Mouse (Mus musculus): ENCODE measurements around the gene Adora1.

DNA sequence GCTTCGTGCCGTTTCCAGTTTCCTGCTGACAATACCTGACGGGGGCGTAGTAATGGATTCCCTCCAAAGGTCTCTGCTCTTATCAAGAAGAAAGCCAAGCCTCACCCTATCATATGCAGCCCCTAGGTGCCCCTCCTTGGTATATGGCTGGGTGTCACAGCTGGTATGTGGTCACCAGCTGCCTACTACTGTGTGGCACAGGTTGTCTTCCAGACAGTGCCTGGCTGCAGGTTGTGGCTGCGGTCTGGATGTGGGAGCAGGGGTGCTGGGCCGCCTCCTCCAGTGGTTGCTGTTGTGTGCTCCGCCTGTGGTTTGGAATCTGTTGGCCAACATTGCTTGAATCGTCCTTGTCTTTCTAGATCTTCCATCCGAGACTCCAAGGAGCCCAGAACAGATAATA lies 84.5 kb downstream of the Adora1 start:
- TF ChIP-seq ZC3H11A (IDR thresholded peaks at IDR 0.05; ENCODE audit: low read depth, low read length) (no peak), EP300 (IDR thresholded peaks at IDR 0.05; ENCODE audit: low read depth in 1 of 2, low read length in 2 of 2) (no peak), NRF1 (IDR thresholded peaks at IDR 0.05; ENCODE audit: insufficient read depth, low read depth, low read length, poor library complexity, severe bottlenecking) (no peak), CTCF (IDR thresholded peaks at IDR 0.05 in 2 of 3, conservative IDR thresholded peaks at IDR 0.05 in 1 of 3; ENCODE audit: control insufficient read depth in 1 of 3, insufficient read depth in 1 of 3, low read depth in 2 of 3, low read length in 3 of 3, poor library complexity in 1 of 3, severe bottlenecking in 1 of 3) (no peak), POLR2A (IDR thresholded peaks at IDR 0.05; ENCODE audit: control insufficient read depth in 1 of 2, insufficient read depth in 1 of 2, low read depth in 1 of 2, low read length in 2 of 2, poor library complexity in 1 of 2) (no peak), E2F4 (IDR thresholded peaks at IDR 0.05; ENCODE audit: borderline replicate concordance, low read depth, low read length) (no peak), MXI1 (IDR thresholded peaks at IDR 0.05; ENCODE audit: low read depth, low read length) (no peak), GATA1 (IDR thresholded peaks at IDR 0.05; ENCODE audit: low read depth, low read length) (no peak), MAX (IDR thresholded peaks at IDR 0.05; ENCODE audit: low read length) (no peak), USF2 (IDR thresholded peaks at IDR 0.05; ENCODE audit: borderline replicate concordance in 1 of 2, insufficient read depth in 1 of 2, low read depth in 1 of 2, low read length in 2 of 2) (no peak), ZKSCAN1 (IDR thresholded peaks at IDR 0.05; ENCODE audit: low read depth, low read length) (no peak), NELFE (IDR thresholded peaks at IDR 0.05; ENCODE audit: low read depth, low read length) (no peak), CHD1 (IDR thresholded peaks at IDR 0.05; ENCODE audit: low read depth, low read length) (no peak), MYC (IDR thresholded peaks at IDR 0.05; ENCODE audit: low read depth, low read length) (no peak)
